Mouse (Mus musculus) left cerebral cortex, postnatal 14 days (tissue): Measurements from ENCODE around the gene Zfr2. TPM values are rescaled to one million over a fixed set of nuclear protein-coding genes. Genes with fewer than 3 reads are reported as not detected.

ENCODE experiments used
- DNase-seq, 2 experiments: peaks; one replicate each; pipeline ENCODE4 v3.0.0; 2021 to 2022; ENCODE audit warnings: low spot score in 2 of 2, mixed read lengths in 1 of 2
- intact Hi-C: fragments of 180-260 bp; cut with DNase I; formaldehyde crosslinking; loops from one replicate; pipeline ENCODE4 v1.15.1; 2025
- total RNA-seq, 2 experiments: library from RNA; stranded (reverse); gene quantifications; 2 replicates each; pipeline ENCODE4 v1.2.3; 2021

Gene Zfr2
- total RNA-seq, 2 experiments from 2014 or later, result 66.1 to 66.7 TPM

- DNase-seq, result no peak
- intact Hi-C loops, result no loop called here
These were observed 40.9 kb downstream of the Zfr2 start for GRCm38 (mm10) chr10:81273842-81274241.

DNA sequence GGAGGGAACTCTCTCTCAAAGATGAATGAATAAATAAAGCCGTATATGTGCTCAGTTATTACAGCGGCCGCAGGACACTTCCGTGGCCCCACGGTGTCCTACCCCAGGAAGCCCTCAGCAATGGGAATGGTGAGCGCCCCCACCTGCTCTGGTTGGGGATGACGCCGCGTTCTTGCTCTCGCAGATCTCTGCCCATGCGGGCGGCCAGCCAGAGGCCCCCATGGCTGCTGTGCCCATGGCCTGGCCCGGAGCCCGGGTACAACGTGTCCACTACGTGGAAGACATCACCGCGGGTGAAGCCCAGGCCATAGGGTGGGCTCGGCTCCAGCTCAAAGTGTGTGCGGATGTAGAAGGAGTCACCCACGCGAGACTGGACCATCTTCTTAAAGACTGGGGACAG is 44.7 kb downstream of the Zfr2 start:
- no peak for DNase-seq
- intact Hi-C loops, result no loop called here

- DNase-seq, result no peak
- intact Hi-C loops, result no loop called here
These were observed 46.5 kb downstream of the Zfr2 start for GRCm38 (mm10) chr10:81279496-81279895.

GRCm38 (mm10) chr10:81284189-81284588 is 51.2 kb downstream of the Zfr2 start:
- intact Hi-C loops, result no loop called here
- no peak for DNase-seq

DNA sequence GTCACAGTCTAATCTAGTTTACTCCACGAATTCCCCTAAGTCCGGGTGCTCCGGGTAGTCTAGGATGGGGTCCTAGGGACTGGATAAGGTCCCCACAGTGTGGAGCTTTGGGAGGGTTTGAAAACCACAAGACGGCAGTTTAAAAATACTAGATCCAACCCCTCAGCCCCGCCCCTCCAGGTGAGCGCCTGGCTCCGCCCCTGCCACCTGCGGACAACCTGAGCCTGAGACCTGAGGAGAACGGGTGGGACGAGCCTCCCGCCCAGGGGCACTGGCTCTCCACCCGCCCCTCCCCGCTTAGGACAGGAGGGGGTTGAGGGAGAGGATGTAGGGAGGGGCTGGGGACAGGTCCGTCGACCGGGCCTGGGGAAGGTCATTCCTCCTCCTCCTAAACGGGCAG is 51.8 kb downstream of the Zfr2 start:
- no peak for DNase-seq
- intact Hi-C loops, result loop anchor here (5.0 kb wide), 2 partner anchors 63 to 168 kb away; no protein-coding TSS in a partner anchor

- DNase-seq, result peak; percentile 81 to 86
- intact Hi-C loops, result loop anchor here (5.0 kb wide), 2 partner anchors 61 to 166 kb away; no protein-coding TSS in a partner anchor
These were observed 52.9 kb downstream of the Zfr2 start for GRCm38 (mm10) chr10:81285694-81286450.

GRCm38 (mm10) chr10:81286586-81286985 is 53.6 kb downstream of the Zfr2 start:
- no peak for DNase-seq
- intact Hi-C loops, result loop anchor here (5.0 kb wide), 2 partner anchors 61 to 166 kb away; no protein-coding TSS in a partner anchor

DNA sequence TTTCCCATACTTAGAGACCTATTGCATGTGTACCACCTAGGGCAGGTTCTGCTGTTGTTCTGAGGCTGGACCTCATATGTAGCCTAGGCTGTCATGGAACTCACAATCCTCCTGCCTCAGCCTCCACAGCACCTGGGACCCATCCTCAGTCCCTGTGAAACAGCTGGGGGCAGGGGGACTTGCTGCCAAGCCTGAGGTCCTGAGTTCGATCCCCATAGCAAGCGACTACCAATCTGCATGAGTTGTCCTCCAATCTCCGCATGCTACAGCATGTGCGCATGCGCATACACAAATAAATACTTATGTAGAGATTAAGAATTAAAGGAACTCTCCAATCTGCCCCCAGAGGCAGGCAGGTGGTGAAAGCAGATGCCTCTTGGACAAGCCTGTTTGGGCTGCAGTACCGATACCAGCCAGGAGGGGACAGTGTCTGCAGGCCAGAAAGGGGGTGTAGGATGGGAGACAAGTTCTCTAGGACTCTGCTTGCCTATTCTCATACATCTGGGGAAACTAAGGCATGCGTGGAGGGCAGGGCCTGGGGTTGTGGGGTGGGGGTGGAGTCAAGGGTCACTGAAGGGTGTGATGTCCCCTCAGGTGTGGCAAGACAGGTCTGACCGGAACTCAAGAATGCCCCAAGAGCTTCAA is 54.7 kb downstream of the Zfr2 start:
- no peak for DNase-seq

GRCm38 (mm10) chr10:81288601-81289000 is 55.6 kb downstream of the Zfr2 start:
- intact Hi-C loops, result loop anchor here (5.0 kb wide), 2 partner anchors 59 to 164 kb away; no protein-coding TSS in a partner anchor

More for the DNA sequence above, 54.7 kb downstream of the Zfr2 start:
- intact Hi-C loops, result loop anchor here (5.0 kb wide), 2 partner anchors 60 to 165 kb away; no protein-coding TSS in a partner anchor

DNA sequence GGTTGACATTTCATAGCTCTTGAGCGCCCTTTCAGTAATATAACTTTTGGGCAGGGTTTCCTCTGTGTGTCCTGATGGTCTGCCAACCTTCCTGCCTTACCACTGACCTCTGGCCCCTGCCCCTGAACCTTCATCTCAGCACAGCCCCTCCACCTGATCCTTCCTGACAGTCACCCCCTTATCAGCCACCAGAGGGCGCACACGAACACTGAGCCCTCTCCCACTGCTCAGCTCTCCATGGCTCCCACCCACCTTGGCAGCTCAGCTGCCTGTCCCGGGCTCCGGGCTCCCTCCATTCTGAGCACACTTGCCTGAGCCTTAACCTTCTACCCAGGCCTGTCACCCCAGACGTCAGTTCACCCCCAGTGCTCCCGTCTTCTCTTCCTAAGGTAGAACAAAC is 56.3 kb downstream of the Zfr2 start:
- intact Hi-C loops, result loop anchor here (5.0 kb wide), 2 partner anchors 58 to 163 kb away; no protein-coding TSS in a partner anchor
- peak; percentile 68 to 76 for DNase-seq

More at GRCm38 (mm10) chr10:81288601-81289000, 55.6 kb downstream of the Zfr2 start:
- DNase-seq, result no peak

- intact Hi-C loops, result loop anchor here (5.0 kb wide), 2 partner anchors 57 to 162 kb away; no protein-coding TSS in a partner anchor
- DNase-seq, result no peak
These were observed 56.9 kb downstream of the Zfr2 start for GRCm38 (mm10) chr10:81289811-81290210.

DNA sequence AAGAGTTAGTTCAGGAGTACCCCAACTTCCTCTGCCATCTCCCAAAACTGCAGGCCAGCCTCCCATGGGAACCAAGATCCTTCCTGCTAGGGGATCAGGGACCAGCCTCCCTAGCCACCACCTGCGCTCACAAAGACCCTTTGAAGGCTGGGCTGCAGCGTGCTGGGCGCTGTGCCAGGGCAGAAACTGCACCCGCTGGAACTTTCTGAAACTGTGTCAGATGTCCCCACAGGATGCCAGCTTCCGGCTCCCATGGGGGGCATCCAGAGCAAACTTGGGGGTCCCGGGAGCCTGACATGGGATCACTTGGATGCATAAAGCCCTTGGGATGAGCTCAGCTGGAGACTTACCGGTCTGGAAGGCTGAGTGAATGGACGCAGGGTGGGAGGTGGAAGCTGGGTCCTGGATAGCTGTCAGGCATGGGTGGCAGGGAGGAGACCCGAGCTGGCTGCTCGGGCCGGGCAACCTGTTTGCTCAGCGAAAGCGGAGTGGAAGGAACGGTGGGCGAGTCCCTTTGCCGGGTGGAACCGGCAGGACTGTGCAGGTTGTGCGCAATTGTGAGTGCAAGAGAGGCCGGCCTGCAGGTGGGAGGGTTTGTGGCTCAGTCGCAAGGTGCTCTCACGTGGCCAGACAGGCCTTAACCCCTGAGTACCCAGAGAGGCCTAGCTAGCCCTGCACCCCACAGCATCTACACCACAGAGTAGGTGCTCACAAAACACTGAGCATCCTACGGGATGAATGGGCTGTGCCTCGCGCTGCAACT is 57.9 kb downstream of the Zfr2 start:
- no peak for DNase-seq
- intact Hi-C loops, result no loop called here

DNA sequence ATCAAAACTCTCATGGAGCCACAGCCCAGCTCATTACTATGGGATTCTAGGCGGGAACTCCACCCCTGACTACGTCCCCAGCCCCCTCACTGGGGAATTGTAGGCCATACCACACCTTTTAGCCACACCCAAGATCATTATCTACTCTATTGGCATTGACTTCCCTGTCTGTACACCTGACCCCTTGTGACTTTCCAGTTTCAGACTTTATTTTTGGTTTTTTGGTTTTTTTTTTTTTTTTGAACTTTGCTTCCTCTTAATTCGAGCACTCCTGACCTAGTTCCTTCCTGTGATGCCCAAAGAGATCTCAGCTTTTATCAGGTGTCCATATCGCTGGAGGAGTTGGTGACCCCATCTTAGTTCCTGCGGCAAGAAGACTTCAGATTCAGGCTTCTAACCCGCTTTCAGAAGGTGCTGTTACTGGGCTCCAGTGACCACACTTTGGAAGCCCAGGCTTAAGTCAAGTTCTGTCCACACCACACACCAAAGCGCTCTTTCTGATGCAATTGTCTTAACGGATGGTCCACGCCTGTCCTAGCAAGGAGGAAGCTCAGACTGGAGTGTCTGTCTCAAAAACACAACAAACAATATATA is 58.7 kb downstream of the Zfr2 start, which contains the start of gene Tjp3:
Gene Tjp3 (minus strand): TSS at position 71 of the 594 bp plus-strand sequence.
- intact Hi-C loops, result no loop called here
- DNase-seq, result no peak

- intact Hi-C loops, result no loop called here
- DNase-seq, result peak; percentile 100
These were observed 59.8 kb downstream of the Zfr2 start, which contains the start of gene Pip5k1c for GRCm38 (mm10) chr10:81292554-81293333. Pip5k1c (plus strand) TSS chr10:81292963.

GRCm38 (mm10) chr10:81293334-81294030 is 60.5 kb downstream of the Zfr2 start:
- intact Hi-C loops, result no loop called here
- DNase-seq, result no peak

- no peak for DNase-seq
- intact Hi-C loops, result no loop called here
These were observed 61.5 kb downstream of the Zfr2 start for GRCm38 (mm10) chr10:81294442-81294841.

DNA sequence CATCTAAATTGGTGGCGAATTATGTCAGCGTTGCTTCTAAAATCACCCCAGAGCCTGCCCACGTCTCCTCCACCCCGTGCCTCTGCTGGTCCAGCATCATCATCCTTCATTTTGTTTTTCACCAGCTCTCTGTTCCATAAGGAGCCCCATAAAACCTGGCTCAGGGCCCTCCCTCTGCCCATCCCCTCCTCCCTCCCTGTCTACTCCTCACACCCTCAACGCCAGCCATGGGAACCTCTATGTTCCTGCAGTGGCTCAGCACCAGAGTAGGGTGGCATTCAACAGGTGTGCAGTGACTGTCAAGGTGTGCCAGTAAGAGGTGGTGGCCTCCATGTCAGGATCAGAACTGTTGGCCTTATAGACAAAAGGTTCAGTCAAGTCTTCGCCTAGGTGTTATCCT is 62.2 kb downstream of the Zfr2 start:
- intact Hi-C loops, result no loop called here
- peak in 1 of 2 experiments; percentile 73 for DNase-seq

DNA sequence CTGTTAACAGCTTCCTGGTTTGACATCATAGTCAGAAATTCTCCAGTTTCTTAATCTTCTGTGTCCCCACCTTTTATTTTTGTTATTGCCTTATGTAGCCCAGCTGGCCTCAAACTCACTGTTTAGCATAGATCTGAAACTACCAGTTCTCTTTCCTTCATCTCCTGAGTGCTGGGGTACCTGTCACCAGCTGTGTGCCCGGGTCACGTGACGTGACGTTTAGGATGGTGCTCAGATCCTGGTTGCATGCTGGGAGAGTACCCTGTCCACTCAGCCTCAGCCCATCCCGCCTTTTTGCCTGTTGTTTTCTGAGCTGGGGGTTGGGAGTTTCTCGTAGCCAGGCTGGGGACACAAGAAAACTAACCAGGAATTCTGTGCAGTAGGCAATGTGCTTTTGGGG is 64.3 kb downstream of the Zfr2 start:
- intact Hi-C loops, result no loop called here
- no peak for DNase-seq
